Mouse (Mus musculus) forelimb bud, embryonic 11.5 days (tissue): ENCODE results near the gene Hinfp.
"Not testable (repeated sequence)": the region's sequence is repeated elsewhere in the genome, so short reads cannot be mapped to it uniquely, and the experiment has no call there.

Experiments
- DNase-seq: peaks from one replicate; pipeline ENCODE4 v3.0.0-alpha.2; 2012; ENCODE audit warnings: low read depth, low spot score

Gene Hinfp

DNA sequence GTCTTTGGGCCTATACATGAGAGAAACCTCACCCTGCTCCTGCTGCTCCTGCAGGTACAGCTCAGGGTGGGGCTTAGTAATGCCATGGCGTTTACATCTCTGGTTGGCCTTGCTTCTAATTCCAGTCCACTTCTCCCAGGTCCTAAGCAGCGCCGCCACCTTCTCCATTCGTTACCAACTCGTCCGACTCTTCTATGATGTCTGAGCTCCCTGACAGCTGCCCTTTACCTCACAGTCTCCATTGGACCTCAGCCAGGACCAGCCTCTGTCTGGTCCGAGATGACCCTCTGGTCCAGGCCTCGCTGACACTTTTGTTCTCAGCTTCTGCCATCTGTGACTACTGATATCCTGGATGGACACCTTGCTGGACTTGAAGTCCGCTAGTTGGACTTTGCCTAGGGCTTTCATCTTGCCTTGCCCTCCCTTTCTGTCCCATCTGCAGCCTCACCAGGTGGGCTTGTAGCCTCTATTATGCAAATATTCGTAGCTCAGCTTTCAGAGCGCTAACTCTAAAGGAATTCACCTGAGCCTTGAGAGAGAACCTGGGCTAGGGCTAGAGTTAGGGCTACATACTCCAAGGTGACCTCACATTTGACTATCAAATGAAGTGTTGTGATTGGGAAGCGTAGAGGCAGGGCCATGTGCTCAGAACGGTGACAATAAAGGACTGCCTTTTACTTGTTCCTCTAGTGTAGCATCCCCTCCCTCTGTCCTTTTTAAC is 27.6 kb upstream of the Hinfp start:
- DNase-seq, result no peak

DNA sequence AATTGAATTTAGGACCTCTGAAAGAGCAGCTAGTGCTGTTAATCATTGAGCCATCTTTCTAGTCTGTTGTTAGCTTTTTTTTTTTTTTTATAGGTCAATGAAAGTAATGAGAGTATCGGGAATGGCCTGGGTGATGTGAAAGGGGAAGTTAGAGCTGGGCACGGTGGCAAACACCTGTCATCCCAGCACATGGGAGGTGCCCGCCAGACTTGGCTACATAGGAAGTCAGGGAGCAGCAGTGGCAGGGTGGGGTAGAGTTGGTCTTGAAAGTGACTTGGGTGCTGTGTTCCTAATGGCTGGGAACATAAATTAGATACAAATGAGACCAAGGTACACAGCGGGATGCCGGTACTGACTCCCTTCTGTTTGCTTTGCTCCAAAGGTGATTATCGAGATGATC is 25.3 kb upstream of the Hinfp start:
- no peak for DNase-seq

DNA sequence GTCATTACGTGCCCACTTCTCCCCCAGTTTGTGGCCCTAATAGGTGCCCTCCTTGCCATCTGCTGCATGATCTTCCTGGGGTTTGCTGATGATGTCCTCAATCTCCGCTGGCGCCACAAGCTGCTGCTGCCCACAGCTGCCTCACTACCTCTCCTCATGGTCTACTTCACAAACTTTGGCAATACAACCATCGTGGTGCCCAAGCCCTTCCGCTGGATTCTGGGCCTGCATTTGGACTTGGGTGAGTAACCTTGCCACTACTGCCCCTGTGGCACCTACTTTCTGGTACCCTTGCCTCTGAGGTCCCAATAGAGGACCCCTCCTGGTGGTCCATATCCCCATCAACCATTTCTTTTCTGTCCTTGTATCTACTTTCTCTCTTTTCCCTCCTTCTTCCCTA is 22.5 kb upstream of the Hinfp start:
- DNase-seq, result no peak

DNA sequence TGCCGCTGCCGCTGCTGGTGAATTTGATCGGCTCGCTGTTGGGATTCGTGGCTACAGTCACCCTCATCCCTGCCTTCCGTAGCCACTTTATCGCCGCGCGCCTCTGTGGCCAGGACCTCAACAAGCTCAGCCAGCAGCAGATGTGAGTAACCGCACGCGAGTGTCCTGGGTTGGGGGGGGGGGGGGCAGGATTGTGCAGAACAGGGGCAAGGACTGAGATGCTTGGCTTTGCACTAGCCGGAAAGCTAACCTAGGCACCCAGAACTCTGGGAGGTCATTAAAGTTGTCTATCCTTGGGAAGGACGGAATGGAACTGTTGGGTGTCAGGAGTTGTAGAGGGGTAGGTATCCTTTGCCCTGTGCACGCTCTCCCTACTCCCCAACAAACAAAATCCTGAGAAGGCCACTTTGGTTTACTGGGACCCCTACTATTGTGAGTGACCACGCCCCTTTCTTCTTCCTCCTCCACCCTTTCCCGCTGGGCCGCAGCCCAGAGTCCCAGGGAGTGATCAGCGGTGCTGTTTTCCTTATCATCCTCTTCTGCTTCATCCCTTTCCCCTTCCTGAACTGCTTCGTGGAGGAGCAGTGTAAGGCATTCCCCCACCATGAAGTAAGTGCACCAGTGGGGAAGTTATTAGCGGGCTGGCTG is 21.7 kb upstream of the Hinfp start:
- DNase-seq, result no peak

DNA sequence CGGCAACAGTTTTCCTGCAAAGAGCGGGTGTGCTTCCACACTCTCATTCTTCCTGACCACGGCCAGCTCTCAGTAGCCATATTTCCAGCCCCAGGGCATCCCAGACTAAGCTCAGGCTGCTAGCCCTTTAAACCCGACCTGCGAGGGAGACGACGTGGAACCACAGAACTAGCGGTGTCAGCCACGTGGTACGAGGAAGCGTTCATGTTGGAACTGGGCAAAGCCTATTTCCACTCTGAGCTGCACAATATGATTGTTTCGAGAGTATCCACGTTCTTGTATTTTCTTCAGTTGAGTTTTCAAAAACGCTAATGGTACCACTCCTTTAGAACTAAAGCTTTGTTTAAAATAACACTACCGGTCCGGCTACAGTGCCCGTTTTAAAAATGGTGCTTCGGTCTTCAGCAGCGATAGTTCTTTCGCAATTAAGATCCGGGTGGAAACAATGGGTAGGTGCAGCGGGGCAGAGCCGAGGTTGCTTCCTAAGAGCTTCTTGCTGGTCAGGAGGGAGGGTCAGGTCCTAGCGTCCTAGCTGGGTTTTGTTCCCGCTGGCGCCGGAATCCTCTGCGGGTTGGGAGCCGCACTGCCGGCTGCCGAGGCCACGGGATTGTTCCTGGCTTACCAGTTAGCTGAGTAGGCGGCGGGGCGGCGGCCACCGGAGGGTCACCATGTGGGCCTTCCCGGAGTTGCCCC is 21.0 kb upstream of the Hinfp start:
- peak; percentile 84 for DNase-seq

DNA sequence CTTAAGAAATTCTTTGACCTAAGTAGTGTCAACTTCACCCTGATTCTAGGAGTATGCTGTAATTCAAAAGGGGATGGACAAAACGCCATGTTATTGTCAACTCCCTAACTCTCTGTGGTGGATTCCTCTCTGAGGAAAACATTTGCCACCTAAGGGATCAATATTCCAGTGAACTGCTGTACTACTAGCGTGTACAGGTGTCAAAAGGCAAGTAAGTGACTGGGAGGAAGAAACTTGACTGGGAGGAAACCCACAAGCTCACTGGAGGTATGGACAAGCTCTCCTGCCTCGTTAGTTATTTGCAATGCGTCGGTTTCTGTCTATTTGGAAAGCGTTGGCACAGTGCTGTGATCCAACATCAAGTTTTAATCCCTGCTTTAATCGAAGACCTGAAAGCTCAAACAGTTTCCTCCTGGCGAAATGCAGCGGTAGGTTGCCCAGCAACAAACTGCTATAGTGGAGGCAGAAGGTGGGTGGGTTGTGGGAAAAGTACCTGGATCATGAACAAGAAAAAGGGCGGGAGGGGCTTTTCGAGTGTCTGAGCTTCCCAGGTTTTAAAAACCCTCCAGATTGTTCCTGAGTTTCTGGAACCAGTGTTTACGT is 20.4 kb upstream of the Hinfp start, which contains the start of gene Dpagt1:
Gene Dpagt1, plus strand, starts transcription at position 252 of the 603 bp plus-strand sequence.
- peak; percentile 51 for DNase-seq

DNA sequence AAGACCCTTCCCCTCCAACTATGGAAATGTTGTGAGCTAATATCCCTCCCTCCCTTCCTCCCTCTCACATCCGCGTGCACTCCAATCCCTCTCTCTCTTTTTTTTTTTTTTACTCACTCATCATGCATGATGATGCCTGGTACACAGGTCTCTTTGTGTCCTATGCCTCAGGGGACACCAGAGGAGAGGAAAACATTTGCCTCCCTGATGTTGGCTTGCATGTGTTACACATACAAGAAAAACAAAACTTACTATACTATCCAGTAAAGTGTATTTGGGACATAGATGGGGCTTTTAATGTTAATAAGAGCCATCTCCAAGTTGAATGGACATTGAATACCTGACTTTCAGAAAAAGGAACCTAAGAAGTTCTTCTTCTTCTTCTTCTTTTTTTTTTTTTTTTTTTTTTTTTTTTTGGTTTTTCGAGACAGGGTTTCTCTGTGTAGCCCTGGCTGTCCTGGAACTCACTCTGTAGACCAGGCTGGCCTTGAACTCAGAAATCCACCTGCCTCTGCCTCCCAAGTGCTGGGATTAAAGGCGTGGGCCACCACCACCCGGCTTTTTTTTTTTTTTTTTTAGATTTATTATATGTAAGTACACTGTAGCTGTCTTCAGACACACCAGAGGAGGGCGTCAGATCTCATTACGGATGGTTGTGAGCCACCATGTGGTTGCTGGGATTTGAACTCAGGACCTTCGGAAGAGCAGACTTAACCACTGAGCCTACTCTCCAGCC is 19.7 kb upstream of the Hinfp start:
- DNase-seq, result not testable (repeated sequence)

DNA sequence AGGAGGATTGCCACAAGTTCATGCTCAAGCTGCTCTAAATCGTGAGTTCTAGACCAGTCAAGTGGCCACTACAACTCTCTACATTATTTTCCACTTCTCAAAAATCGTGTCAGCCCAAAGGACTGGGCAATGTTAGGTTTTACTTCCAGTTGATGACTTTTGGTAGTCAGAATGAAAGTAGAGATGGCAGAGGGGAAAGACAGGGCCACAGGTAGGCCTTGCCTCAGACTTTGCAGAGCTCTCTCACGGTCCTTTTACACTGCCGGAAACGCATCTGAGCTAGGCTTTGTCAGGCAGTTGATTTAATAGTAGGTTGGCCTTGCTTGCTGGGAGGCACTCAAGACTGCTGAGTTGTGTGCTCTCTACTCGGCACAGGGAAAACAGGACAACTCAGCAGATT is 18.7 kb upstream of the Hinfp start:
- no peak for DNase-seq

DNA sequence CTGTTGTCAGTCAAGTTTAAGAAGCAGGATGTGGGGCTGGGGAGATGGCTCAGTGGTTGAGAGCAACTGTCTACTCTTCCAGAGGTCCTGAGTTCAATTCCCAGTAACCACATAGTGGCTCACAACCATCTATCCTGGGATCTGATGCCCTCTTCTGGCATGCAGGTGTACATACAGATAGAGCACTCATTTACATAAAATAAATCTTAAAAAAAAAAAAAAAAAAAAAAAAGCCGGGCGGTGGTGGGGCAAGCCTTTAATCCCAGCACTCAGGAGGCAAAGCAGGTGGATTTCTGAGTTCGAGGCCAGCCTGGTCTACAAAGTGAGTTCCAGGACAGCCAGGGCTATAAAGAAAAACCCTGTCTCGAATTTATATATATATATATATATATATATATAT is 18.2 kb upstream of the Hinfp start:
- not testable (repeated sequence) for DNase-seq

DNA sequence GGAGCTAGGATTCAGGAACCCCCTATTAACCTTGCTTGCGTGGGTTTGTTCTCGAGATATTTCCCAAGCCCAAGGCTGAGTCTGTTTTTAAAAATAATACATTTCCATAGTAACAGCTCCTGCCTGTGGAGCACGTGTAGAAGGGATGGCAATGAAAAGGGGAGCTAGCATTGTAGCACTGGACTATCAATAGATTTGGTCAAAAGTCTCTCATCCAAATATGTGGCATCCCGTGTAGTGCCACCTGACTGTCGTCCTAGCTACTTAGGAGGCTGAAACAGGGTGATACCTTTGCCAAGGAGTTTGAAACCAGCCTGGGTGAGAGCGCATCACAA is 15.3 kb upstream of the Hinfp start:
- DNase-seq, result no peak

DNA sequence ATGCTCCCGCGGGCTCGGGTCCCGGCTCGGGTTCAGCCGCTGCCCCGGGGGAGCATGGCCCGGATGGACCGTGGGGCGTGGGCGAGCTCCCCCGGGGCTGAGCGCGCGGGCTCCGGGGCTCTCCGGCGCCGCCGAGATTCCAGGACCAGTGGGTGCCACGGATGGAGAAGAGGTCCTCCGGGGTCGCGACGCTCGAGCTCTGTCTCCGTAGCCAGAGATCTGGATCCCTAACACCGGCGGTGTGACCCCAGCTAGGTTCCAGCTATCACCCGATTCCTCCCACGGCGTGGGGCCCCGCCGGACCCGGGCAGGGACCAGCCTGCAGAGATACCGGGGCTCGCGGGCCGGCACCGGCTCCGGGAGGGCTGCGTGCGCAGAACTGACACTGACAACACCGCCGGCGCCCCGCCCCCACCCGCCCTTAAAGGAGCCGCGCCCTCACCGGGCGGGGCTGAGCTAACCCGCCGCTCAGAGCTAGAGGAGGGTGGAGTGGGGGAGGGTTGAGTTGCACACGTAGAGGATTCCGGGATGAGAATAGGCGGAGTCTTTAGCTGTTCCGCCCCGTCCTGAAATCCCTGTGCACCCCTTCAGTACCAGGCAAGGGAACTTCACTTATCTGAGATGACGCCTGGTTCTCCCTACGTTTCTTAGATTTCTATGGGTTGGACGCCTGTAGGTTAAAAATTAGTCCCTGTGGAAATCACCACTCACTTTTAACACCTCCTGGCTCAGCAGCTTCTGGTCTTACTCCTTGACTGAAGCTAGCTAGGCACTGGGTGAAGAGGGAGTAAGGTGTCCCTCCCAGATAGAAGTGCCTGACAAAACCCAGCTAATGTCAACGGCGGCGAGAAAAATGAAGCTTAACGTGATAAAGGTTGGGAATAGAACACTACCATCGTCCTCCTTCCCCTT is 14.7 kb upstream of the Hinfp start, which contains the start of gene C2cd2l:
Gene C2cd2l, minus strand, starts transcription at position 399 of the 912 bp plus-strand sequence.
- DNase-seq, result peak; percentile 95

DNA sequence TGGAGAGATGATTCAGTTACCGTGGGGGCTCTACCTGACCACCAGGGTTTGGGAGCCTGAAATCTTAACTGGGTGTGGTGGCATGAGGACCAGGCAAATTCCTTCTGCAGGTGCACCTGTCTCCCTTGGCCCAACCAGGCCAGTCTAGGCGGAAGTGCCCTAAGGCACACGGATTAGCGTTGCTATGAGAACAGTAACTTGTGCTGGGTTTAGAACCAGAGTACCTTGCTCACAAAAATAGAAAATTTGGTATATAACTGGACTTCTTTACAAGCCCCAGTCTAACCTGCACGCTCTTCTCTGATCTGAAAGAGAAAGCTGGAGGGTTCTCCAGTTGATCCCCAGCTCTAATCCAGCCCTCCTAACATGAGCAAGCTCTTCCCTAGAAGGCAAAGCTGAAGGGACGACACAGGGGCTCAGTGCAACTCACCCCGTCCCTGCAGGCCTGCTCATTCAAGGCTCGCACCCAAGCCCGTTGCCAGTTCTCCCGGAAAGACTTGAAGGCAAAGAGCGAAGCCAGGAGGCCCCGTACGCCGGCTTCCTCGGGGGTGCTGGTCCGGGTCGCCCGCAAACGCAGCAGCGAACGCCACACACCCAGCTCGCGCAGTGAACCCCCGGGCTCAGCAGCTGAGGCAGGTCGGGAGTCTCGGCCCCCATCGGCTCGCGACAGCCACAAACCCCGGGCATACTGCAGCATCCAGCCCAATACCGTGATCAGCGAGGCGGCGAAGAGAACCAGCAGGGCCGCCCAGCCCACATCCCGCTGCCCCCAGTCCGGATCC is 13.8 kb upstream of the Hinfp start:
- no peak for DNase-seq

DNA sequence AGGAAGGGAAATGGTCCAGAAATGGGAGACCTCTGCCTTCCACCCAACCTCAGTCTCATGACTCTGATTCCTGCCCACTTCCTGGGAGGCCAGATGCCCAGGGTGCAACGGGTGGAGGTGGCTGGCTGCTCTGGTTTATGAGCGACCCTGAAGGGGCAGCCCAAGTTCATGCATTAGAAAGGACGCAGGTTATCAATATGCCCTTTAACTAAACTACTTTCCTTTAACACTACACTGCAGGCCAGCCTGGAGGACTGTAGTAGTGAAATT is 13.3 kb upstream of the Hinfp start:
- DNase-seq, result no peak

DNA sequence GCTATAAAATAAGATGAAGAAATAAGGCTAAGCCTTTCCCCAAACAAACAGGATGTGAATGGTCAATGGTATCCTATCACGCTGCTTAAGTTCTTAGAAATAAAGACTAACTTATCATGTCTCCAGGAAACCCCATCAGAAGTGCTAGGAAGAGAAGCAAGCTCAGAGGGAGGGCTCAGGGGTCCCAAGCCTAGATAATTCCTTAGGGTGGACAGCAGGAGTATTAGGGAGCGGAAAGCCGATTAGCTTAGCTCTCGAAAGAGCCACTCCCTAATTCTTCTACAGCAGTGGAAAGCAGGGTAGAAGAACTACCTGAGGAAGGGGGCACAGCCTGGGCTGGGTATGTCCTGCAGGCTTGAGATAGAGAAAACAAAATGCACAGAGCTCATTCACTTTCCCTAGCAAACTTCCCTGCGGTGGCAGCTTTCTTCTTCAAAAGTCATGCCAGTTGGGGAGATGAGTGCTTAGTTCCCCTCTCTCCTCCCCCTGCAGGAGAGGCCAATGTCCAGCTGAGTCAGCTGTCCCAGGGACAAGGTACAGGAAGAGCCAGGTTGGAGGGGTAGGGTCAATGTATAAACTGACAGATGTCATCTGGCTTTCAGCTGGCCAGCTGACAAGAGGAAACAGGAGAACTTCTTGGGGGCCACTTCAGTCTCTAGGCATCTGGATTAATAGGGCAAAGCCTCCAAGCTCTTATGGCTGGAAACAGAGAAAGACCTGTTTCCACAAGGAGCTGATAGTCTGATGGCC is 12.8 kb upstream of the Hinfp start:
- DNase-seq, result no peak

DNA sequence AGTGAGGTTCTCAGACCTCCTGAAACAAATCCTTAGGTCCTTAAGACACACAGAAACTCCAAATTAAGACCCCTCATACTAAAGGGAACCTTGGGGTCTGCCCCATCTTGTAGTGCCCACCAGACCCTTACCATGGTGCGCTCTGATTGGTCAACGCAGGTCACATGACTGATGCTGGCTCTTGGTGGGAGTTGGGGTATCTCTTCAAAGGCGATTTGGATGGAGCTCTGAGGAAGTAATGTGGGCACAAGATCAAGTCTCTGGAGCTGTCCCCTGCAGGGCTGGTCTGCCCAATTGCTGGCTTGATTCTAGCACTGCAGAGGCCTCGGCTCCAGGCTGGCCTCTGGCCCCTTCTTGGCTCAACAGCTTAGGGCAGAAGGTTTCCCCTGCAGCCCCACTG is 12.0 kb upstream of the Hinfp start:
- DNase-seq, result no peak

DNA sequence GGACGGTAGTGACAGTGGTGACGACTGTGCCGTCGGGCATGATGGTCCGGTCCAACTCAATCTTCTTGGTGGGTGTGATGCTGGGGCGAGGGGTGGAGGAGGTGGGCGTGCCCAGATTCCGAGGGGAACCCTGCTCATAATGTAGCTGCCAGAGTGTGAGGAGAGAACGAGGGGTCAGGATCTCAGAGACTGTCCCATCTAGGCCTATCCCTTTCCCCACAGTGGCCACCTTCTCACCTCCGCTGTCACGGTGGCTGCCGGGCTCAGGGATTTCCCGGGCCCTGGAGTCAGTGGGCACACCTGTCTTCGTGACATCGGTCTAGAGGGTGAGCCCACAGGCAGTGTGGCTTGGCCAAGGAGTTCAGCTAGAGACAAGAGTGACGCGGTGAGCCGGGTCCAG is 9.4 kb upstream of the Hinfp start:
- no peak for DNase-seq

DNA sequence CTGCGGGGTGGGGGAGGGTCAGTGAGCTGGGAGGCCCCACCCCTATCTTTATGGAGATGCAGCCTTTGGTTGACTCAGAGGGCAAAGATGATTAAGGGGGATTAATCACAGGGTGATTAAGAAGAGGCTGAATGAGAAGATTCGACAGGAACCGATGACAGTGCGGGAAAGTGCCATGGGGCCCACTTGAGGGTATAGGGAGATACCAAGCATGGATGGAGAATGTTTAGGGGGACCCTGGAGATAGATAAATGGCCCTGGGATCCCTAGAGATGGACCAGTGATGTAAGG is 8.7 kb upstream of the Hinfp start:
- no peak for DNase-seq

DNA sequence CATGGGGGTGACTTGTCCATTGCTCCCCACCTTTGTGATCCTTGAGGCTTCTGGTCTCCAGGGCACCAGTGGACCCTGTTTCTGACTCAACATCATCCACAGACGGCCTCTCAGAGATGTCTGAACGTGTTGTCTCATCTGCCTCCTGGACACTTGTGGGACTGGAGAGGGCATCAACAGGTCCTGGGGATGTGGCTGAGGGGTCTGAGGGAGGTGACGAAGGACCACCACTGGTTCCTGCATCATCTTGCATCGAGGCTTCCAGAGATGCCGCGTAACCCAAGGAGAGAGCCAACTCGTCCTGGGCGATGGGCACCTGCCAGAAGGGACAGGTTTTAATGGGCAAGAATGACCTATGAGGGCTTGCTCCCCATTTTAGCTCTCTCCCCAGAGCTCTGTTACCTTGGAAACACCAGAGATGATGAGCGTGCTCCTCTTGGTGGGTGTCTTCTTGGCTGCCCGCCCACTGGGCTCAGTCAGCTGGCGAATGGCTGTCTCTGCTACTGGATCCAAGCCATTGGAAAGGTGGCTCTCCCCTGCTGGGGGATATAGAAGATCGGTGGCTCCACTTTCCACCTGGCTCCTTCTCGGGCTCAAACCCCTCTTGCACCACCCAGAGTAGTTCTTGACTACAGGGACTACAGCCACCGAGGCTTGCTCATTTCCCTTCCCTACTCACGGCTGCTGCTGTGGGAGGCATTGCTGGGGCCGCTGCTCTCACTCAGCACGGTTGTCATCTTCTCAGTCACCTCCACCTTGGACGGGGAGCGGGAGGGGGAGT is 8.2 kb upstream of the Hinfp start:
- DNase-seq, result no peak
